Mouse (Mus musculus) testis, adult 2 months (tissue): ENCODE measurements at regions not wholly inside any gene's neighbourhood (a gene's known extent, or its start where the extent isn't known, plus 50 kb on each side); places are given as distances from the start of the nearest gene placed in this dataset.

ENCODE experiments used
- CTCF ChIP-seq: fragments of 200-500 bp; IDR thresholded peaks from 2 replicates; pipeline ENCODE4 v1.5.1; 2012; ENCODE audit warnings: low read depth, mild to moderate bottlenecking, inconsistent platforms, low read length, moderate library complexity; ENCODE audit not compliant: control insufficient read depth, insufficient read depth, insufficient replicate concordance
- POLR2A ChIP-seq: fragments of 200-500 bp; IDR thresholded peaks from 2 replicates; pipeline ENCODE4 v1.6.1; 2012; ENCODE audit warnings: low read depth, mild to moderate bottlenecking, inconsistent platforms, low read length, moderate library complexity; ENCODE audit not compliant: control insufficient read depth

- no peak for TF ChIP-seq CTCF
- TF ChIP-seq POLR2A, result no peak
Measured at GRCm38 (mm10) chr19:36229315-36229714, 109.4 kb upstream of the Ankrd1 start.
